Mouse (Mus musculus) liver, embryonic 14.5 days (tissue): ENCODE results near the gene Rtn1.

Source experiments
- CTCF ChIP-seq: IDR thresholded peaks from 2 replicates; pipeline ENCODE4 v1.5.1; 2016; ENCODE audit warnings: antibody characterized with exemption, low read depth, control low read depth
- EP300 ChIP-seq: IDR thresholded peaks from 2 replicates; pipeline ENCODE4 v1.6.1; 2016; ENCODE audit warnings: antibody characterized with exemption, low read depth

DNA sequence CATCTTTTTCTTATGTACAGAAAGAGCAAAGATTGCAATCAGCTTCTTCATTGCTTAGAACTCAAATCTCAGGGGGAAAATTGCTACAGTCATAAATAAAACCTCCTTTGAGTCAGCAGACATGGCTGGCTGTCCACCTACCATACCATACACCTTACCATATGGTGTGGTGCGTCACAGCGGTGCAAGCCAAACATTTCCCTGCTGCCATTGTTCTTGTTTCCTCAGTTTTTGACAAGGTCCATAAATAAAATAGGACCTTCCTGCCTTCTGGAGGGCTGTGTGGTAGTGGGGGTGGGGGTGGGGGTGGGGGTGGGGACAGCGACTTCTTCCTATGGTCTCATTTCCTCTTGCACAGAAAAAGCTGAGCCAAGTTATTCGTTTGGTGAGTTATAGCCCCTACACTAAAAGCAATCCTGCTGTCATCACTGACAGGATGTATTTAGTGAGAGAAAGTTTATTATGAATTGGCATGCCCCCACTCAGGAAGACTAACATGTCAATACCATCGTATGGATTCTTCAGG lies 76.3 kb downstream of the Rtn1 start:
- TF ChIP-seq CTCF = no peak
- TF ChIP-seq EP300 = no peak
